Mouse (Mus musculus) cerebellum, postnatal 4 days (tissue): ENCODE measurements around the gene Ptpn3.

Experiments used
- DNase-seq, 2 experiments: peaks; one replicate each; pipeline ENCODE4 v3.0.0; 2022; ENCODE audit warnings: low spot score in 2 of 2, mixed read lengths in 1 of 2

The Ptpn3 gene

GRCm38 (mm10) chr4:57263695-57264094, 37.9 kb downstream of the Ptpn3 start:
- DNase-seq = no peak

GRCm38 (mm10) chr4:57263061-57263685, 38.5 kb downstream of the Ptpn3 start:
- DNase-seq = peak in 1 of 2 experiments; percentile 22

GRCm38 (mm10) chr4:57262451-57262850, 39.2 kb downstream of the Ptpn3 start:
- DNase-seq = no peak

- DNase-seq = no peak
These were observed 39.8 kb downstream of the Ptpn3 start for GRCm38 (mm10) chr4:57261813-57262212.

- no peak for DNase-seq
These were observed 43.2 kb downstream of the Ptpn3 start for GRCm38 (mm10) chr4:57258159-57259035.

- DNase-seq = no peak
These were observed 44.2 kb downstream of the Ptpn3 start for GRCm38 (mm10) chr4:57257409-57257808.

- DNase-seq = peak in 1 of 2 experiments; percentile 61
These were observed 44.9 kb downstream of the Ptpn3 start for GRCm38 (mm10) chr4:57256761-57257160.

- no peak for DNase-seq
These were observed 47.2 kb downstream of the Ptpn3 start for GRCm38 (mm10) chr4:57254412-57254811.

GRCm38 (mm10) chr4:57250636-57251035, 51.0 kb downstream of the Ptpn3 start:
- DNase-seq = no peak

- DNase-seq = no peak
These were observed 52.5 kb downstream of the Ptpn3 start for GRCm38 (mm10) chr4:57249108-57249507.

GRCm38 (mm10) chr4:57244874-57245273, 56.8 kb downstream of the Ptpn3 start:
- no peak for DNase-seq

GRCm38 (mm10) chr4:57243312-57243711, 58.3 kb downstream of the Ptpn3 start:
- DNase-seq = no peak

- peak in 1 of 2 experiments; percentile 32 for DNase-seq
These were observed 60.7 kb downstream of the Ptpn3 start for GRCm38 (mm10) chr4:57240934-57241333.

GRCm38 (mm10) chr4:57240100-57240499, 61.5 kb downstream of the Ptpn3 start:
- DNase-seq = no peak

GRCm38 (mm10) chr4:57239112-57239511, 62.5 kb downstream of the Ptpn3 start:
- no peak for DNase-seq

- DNase-seq = no peak
These were observed 63.5 kb downstream of the Ptpn3 start for GRCm38 (mm10) chr4:57238118-57238517.

- DNase-seq = no peak
These were observed 65.1 kb downstream of the Ptpn3 start for GRCm38 (mm10) chr4:57236513-57236912.

- no peak for DNase-seq
These were observed 65.9 kb downstream of the Ptpn3 start for GRCm38 (mm10) chr4:57235741-57236140.

GRCm38 (mm10) chr4:57234348-57234747, 67.3 kb downstream of the Ptpn3 start:
- no peak for DNase-seq

GRCm38 (mm10) chr4:57232439-57232838, 69.2 kb downstream of the Ptpn3 start:
- no peak for DNase-seq

- DNase-seq = peak in 1 of 2 experiments; percentile 20
These were observed 70.3 kb downstream of the Ptpn3 start for GRCm38 (mm10) chr4:57231323-57231722.

GRCm38 (mm10) chr4:57230341-57230740, 71.3 kb downstream of the Ptpn3 start:
- no peak for DNase-seq
